Mouse (Mus musculus) CH12.LX (cell line): ENCODE results near the gene Lrrc20. TPM values are rescaled to one million over a fixed set of nuclear protein-coding genes. Genes with fewer than 3 reads are reported as not detected.

Source experiments
- DNase-seq: peaks from one replicate; pipeline ENCODE4 v3.0.0-alpha.2; 2013; ENCODE audit errors: extremely low read depth
- H3K27ac ChIP-seq: 2 replicates; pipeline ENCODE4 v1.5.1; 2012; ENCODE audit warnings: low read depth, mild to moderate bottlenecking, control low read depth, moderate library complexity; ENCODE audit not compliant: insufficient read depth
- H3K27me3 ChIP-seq: replicated peaks from 2 replicates; pipeline ENCODE3; 2012; ENCODE audit warnings: inconsistent platforms
- H3K36me3 ChIP-seq, 2 experiments: replicated peaks in 1 of 2; 2 replicates each; pipeline versions ENCODE3 to v1.6.1; 2012; ENCODE audit warnings: inconsistent platforms in 1 of 2, low read length in 1 of 2, mild to moderate bottlenecking in 1 of 2, mixed read lengths in 1 of 2, moderate library complexity in 1 of 2; ENCODE audit not compliant: control insufficient read depth in 1 of 2, insufficient read depth in 1 of 2
- H3K4me1 ChIP-seq, 2 experiments: 2 replicates each; pipeline ENCODE4 v1.6.1; 2012; ENCODE audit warnings: inconsistent platforms in 1 of 2, moderate library complexity in 1 of 2; ENCODE audit not compliant: insufficient read depth in 2 of 2, control insufficient read depth in 1 of 2
- H3K4me2 ChIP-seq: 2 replicates; pipeline ENCODE4 v1.6.1; 2012; ENCODE audit warnings: low read depth, mild to moderate bottlenecking, control low read depth; ENCODE audit not compliant: poor library complexity, insufficient read depth, severe bottlenecking
- H3K4me3 ChIP-seq, 3 experiments: fragments of 150-350 bp in 1 of 3; sonication (generic) in 1 of 3; replicated peaks in 1 of 3; 2 replicates each; pipeline versions ENCODE3 to v1.5.1; 2011 to 2012; ENCODE audit warnings: low read depth in 2 of 3, low read length in 2 of 3, mild to moderate bottlenecking in 2 of 3, moderate library complexity in 2 of 3, control low read depth in 1 of 3, improper control_type of control experiment in 1 of 3, inconsistent platforms in 1 of 3, mixed read lengths in 1 of 3; ENCODE audit not compliant: poor library complexity in 1 of 3
- H3K79me2 ChIP-seq: replicated peaks from 2 replicates; pipeline ENCODE4 v1.6.1; 2012; ENCODE audit warnings: mild to moderate bottlenecking, moderate library complexity; ENCODE audit not compliant: control insufficient read depth, poor library complexity, insufficient read depth, severe bottlenecking; ENCODE audit errors: extremely low read depth
- H3K9ac ChIP-seq: 2 replicates; pipeline ENCODE4 v1.6.1; 2012; ENCODE audit warnings: low read depth, mild to moderate bottlenecking, control low read depth, moderate library complexity; ENCODE audit not compliant: insufficient read depth
- H3K9me3 ChIP-seq: replicated peaks from 2 replicates; pipeline ENCODE3; 2012; ENCODE audit warnings: low read length, inconsistent platforms, mixed read lengths
- BHLHE40 ChIP-seq: IDR thresholded peaks from 2 replicates; pipeline ENCODE4 v1.6.1; 2011; ENCODE audit warnings: mild to moderate bottlenecking, low read depth, low read length, improper control_type of control experiment
- CHD1 ChIP-seq: IDR thresholded peaks from 2 replicates; pipeline ENCODE4 v1.6.1; 2012; ENCODE audit warnings: low read depth, low read length, improper control_type of control experiment, inconsistent platforms
- CHD2 ChIP-seq: IDR thresholded peaks from 2 replicates; pipeline ENCODE4 v1.6.1; 2011; ENCODE audit warnings: low read length, improper control_type of control experiment
- CTCF ChIP-seq, 2 experiments: IDR thresholded peaks in 1 of 2; conservative IDR thresholded peaks in 1 of 2; 2 replicates each; pipeline ENCODE4 v1.5.1; 2011 to 2012; ENCODE audit warnings: low read depth in 2 of 2, low read length in 2 of 2, improper control_type of control experiment in 1 of 2, inconsistent platforms in 1 of 2, mild to moderate bottlenecking in 1 of 2, moderate library complexity in 1 of 2
- E2F4 ChIP-seq: IDR thresholded peaks from 2 replicates; pipeline ENCODE4 v1.6.1; 2011; ENCODE audit warnings: low read depth, low read length, improper control_type of control experiment; ENCODE audit not compliant: insufficient replicate concordance
- ELF1 ChIP-seq: IDR thresholded peaks from 2 replicates; pipeline ENCODE4 v1.6.1; 2014; ENCODE audit warnings: low read depth, mild to moderate bottlenecking, inconsistent platforms, low read length, improper control_type of control experiment
- EP300 ChIP-seq: IDR thresholded peaks from 2 replicates; pipeline ENCODE4 v1.6.1; 2011; ENCODE audit warnings: low read length, improper control_type of control experiment
- ETS1 ChIP-seq: conservative IDR thresholded peaks from 2 replicates; pipeline ENCODE4 v1.6.1; 2012; ENCODE audit warnings: low read depth, mild to moderate bottlenecking, inconsistent platforms, low read length, improper control_type of control experiment, moderate library complexity
- GABPA ChIP-seq: IDR thresholded peaks from 2 replicates; pipeline ENCODE4 v1.6.1; 2012; ENCODE audit warnings: low read depth, low read length, improper control_type of control experiment, inconsistent platforms; ENCODE audit not compliant: insufficient replicate concordance
- IRF4 ChIP-seq: IDR thresholded peaks from 2 replicates; pipeline ENCODE4 v1.6.1; 2014; ENCODE audit warnings: low read depth, mild to moderate bottlenecking, inconsistent platforms, low read length, improper control_type of control experiment
- JUN ChIP-seq: IDR thresholded peaks from 2 replicates; pipeline ENCODE4 v1.6.1; 2011; ENCODE audit warnings: low read depth, mild to moderate bottlenecking, low read length, improper control_type of control experiment, moderate library complexity; ENCODE audit not compliant: insufficient read depth
- MAX ChIP-seq: IDR thresholded peaks from 2 replicates; pipeline ENCODE4 v1.6.1; 2011; ENCODE audit warnings: low read length, improper control_type of control experiment
- MAZ ChIP-seq: IDR thresholded peaks from 2 replicates; pipeline ENCODE4 v1.6.1; 2012; ENCODE audit warnings: low read depth, mild to moderate bottlenecking, inconsistent platforms, low read length, improper control_type of control experiment, moderate library complexity
- MEF2A ChIP-seq: IDR thresholded peaks from 2 replicates; pipeline ENCODE4 v1.6.1; 2014; ENCODE audit warnings: low read depth, mild to moderate bottlenecking, inconsistent platforms, low read length, improper control_type of control experiment, borderline replicate concordance
- MXI1 ChIP-seq: IDR thresholded peaks from 2 replicates; pipeline ENCODE4 v1.6.1; 2011; ENCODE audit warnings: mild to moderate bottlenecking, low read depth, low read length, improper control_type of control experiment
- NELFE ChIP-seq: IDR thresholded peaks from 2 replicates; pipeline ENCODE4 v1.6.1; 2011; ENCODE audit warnings: low read depth, low read length, improper control_type of control experiment
- NRF1 ChIP-seq: IDR thresholded peaks from 2 replicates; pipeline ENCODE4 v1.6.1; 2014; ENCODE audit warnings: low read depth, mild to moderate bottlenecking, inconsistent platforms, low read length, improper control_type of control experiment, moderate library complexity
- POLR2A ChIP-seq: IDR thresholded peaks from 2 replicates; pipeline ENCODE4 v1.6.1; 2011; ENCODE audit warnings: low read depth, mild to moderate bottlenecking, improper control_type of control experiment, low read length
- POLR2AphosphoS2 ChIP-seq: IDR thresholded peaks from 2 replicates; pipeline ENCODE4 v1.6.1; 2011; ENCODE audit warnings: low read depth, low read length, improper control_type of control experiment
- RAD21 ChIP-seq: IDR thresholded peaks from 2 replicates; pipeline ENCODE4 v1.6.1; 2011; ENCODE audit warnings: low read depth, mild to moderate bottlenecking, low read length, improper control_type of control experiment, moderate library complexity
- SIN3A ChIP-seq: IDR thresholded peaks from 2 replicates; pipeline ENCODE4 v1.6.1; 2012; ENCODE audit warnings: low read length, improper control_type of control experiment, inconsistent platforms
- TCF12 ChIP-seq: IDR thresholded peaks from 2 replicates; pipeline ENCODE4 v1.6.1; 2014; ENCODE audit warnings: low read depth, mild to moderate bottlenecking, inconsistent platforms, low read length, improper control_type of control experiment
- ZKSCAN1 ChIP-seq: IDR thresholded peaks from 2 replicates; pipeline ENCODE4 v1.6.1; 2012; ENCODE audit warnings: low read depth, inconsistent platforms, low read length, improper control_type of control experiment, borderline replicate concordance
- ZMIZ1 ChIP-seq: IDR thresholded peaks from 2 replicates; pipeline ENCODE4 v1.6.1; 2012; ENCODE audit warnings: low read depth, mild to moderate bottlenecking, inconsistent platforms, low read length, improper control_type of control experiment
- dilution Hi-C: fragments of 300-500 bp; cut with MboI; formaldehyde crosslinking; loops from 2 replicates; pipeline ENCODE4 v1.14.3; 2020; ENCODE audit warnings: low sequenced_read_pairs; ENCODE audit not compliant: extremely low pct_unique_long_range_greater_than_20kb, extremely low pct_ligation_motif_present
- in situ Hi-C: fragments of 300-500 bp; cut with MboI; formaldehyde crosslinking; loops from 3 replicates; pipeline ENCODE4 v1.14.3; 2019; ENCODE audit warnings: low sequenced_read_pairs, low pct_ligation_motif_present, low pct_unique_long_range_greater_than_20kb, mixed read lengths
- polyA plus RNA-seq: library from polyadenylated mRNA; unstranded; fragments of >175 nt; gene quantifications from 2 replicates; pipeline ENCODE4 v1.2.1, GENCODE M21; 2012; ENCODE audit warnings: low read depth; ENCODE audit not compliant: insufficient read length
- total RNA-seq, 2 experiments: library from RNA; depleted of rRNA; stranded (reverse); fragments of 300-350 nt in 1 of 2; fragments of >200 nt in 1 of 2; gene quantifications; 2 replicates each; pipeline ENCODE4 v1.2.3; 2012 to 2014

Gene Lrrc20
- total RNA-seq (2012; rRNA removed) = 8.0 and 8.2 TPM in 2 replicates
- total RNA-seq (2014; rRNA removed) = 9.9 and 11.2 TPM in 2 replicates
- 12.2 and 13.7 TPM in 2 replicates for polyA plus RNA-seq

GRCm38 (mm10) chr10:61475594-61476439, at the start of gene Lrrc20:
Gene Lrrc20, plus strand, starts transcription at chr10:61475801.
- dilution Hi-C loops = no loop called here

DNA sequence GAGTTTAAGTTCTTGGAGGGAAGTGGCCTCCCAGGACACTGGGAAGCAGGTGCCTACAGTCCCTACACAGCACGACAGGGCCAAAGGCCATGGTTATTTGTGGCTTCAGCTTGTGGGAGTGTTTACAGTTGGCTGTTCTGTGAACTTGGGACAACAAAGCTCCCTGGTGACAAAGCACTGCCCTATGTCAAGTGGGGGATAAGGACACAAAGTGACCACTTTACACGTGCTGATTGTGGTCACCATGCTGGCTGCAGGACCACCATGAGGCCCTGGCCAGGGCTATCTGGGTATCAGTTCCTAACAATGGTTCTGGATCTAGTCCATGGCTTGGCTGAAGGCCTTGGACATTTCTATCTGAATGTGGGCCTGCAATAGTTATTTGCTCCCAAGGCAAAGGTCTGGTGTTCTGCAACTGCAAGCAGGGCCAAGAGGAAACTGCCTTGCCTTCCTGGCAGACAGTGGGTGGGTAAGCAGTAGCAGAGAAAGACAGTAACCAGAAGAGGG, 49.3 kb upstream of the Lrrc20 start:
- Histone ChIP-seq H3K4me2 (no peak overlapping the region), H3K4me3 (no peak overlapping the region), H3K9me3 (no peaks in the 10 kb centered on the region), H3K36me3 (peaks cover 19 to 33% of the 10 kb centered on the region in 2 experiments), H3K27me3 (no peaks in the 10 kb centered on the region), H3K4me1 (peaks cover 5 to 10% of the 10 kb centered on the region in 2 experiments), H3K27ac (no peak overlapping the region), H3K79me2 (no peaks in the 10 kb centered on the region), H3K9ac (no peak overlapping the region)
- dilution Hi-C loops = no loop called here
- no peak for DNase-seq
- no peak for TF ChIP-seq RAD21
- in situ Hi-C loops = no loop called here

More at GRCm38 (mm10) chr10:61475594-61476439, at the start of gene Lrrc20:
- Histone ChIP-seq H3K4me2 (peak within 1 kb of the TSS; percentile 56), H3K27ac (peak within 1 kb of the TSS; percentile 46), H3K27me3 (peaks cover 5% of the 10 kb centered on the region), H3K4me3 (peak within 1 kb of the TSS; percentile 71 to 83 (median 73))
- DNase-seq = peak; percentile 95
- no peak for TF ChIP-seq EP300
- peak; percentile 79 for TF ChIP-seq NELFE
- no peak; the same call in 1 of the 2 replicates for TF ChIP-seq CHD2
- TF ChIP-seq ELF1 = peak; percentile 29; the same call in 1 of the 2 replicates
- 0 out of 2 replicates have a peak, but pooled peaks have one; percentile 31 for TF ChIP-seq ETS1
- no peak; the same call in 1 of the 2 replicates for TF ChIP-seq MEF2A
- TF ChIP-seq JUN = no peak
- peak; percentile 32; the same call in 1 of the 2 replicates for TF ChIP-seq IRF4
- no peak for TF ChIP-seq RAD21
- TF ChIP-seq BHLHE40 = peak; percentile 5
- peak; percentile 92 for TF ChIP-seq POLR2A
- peak; percentile 66; the same call in 1 of the 2 replicates for TF ChIP-seq POLR2AphosphoS2
- peak; percentile 81 for TF ChIP-seq NRF1
- peak; percentile 69 for TF ChIP-seq MAX
- peak; percentile 59 for TF ChIP-seq ZMIZ1
- TF ChIP-seq SIN3A = no peak; the same call in 1 of the 2 replicates
- peak; percentile 85; the same call in 1 of the 2 replicates for TF ChIP-seq MXI1
- no peak for TF ChIP-seq ZKSCAN1
- TF ChIP-seq E2F4 = no peak
- TF ChIP-seq CTCF (conservative IDR thresholded peaks at IDR 0.05 in 1 of 2, IDR thresholded peaks at IDR 0.05 in 1 of 2; ENCODE audit: low read depth in 2 of 2, low read length in 2 of 2) = no peak
- no peak for TF ChIP-seq GABPA
- peak; percentile 57; the same call in 1 of the 2 replicates for TF ChIP-seq TCF12
- no peak for TF ChIP-seq CHD1
- 0 out of 2 replicates have a peak, but pooled peaks have one; percentile 16 for TF ChIP-seq MAZ
- TF ChIP-seq, all 38 proteins: peak for 13
- H3K9me3 ChIP-seq = peaks cover 2% of the 10 kb centered on the region
- H3K79me2 ChIP-seq = no peaks in the 10 kb centered on the region
- in situ Hi-C loops = loop anchor here (5.0 kb wide), 2 partner anchors 126 to 181 kb away; no protein-coding TSS in a partner anchor
- H3K9ac ChIP-seq = peak within 1 kb of the TSS; percentile 31
- H3K36me3 ChIP-seq = peaks cover 0 to 10% of the 10 kb centered on the region in 2 experiments
- peaks cover 2 to 54% of the 10 kb centered on the region in 2 experiments; a peak in 3 of 4 replicates for H3K4me1 ChIP-seq
